Mouse (Mus musculus): ENCODE measurements around the gene Fuk. TPM values are rescaled to one million over a fixed set of nuclear protein-coding genes. Genes with fewer than 3 reads are reported as not detected.
A peak's percentile ranks its signal among the peaks of the same experiment; 100 is the strongest.

The Fuk gene
- polyA plus RNA-seq (2015; fragmentation: Nextera tagmentation; extraction: Ambion mirVana) = 10.6 and 11.4 TPM in 2 replicates

DNA sequence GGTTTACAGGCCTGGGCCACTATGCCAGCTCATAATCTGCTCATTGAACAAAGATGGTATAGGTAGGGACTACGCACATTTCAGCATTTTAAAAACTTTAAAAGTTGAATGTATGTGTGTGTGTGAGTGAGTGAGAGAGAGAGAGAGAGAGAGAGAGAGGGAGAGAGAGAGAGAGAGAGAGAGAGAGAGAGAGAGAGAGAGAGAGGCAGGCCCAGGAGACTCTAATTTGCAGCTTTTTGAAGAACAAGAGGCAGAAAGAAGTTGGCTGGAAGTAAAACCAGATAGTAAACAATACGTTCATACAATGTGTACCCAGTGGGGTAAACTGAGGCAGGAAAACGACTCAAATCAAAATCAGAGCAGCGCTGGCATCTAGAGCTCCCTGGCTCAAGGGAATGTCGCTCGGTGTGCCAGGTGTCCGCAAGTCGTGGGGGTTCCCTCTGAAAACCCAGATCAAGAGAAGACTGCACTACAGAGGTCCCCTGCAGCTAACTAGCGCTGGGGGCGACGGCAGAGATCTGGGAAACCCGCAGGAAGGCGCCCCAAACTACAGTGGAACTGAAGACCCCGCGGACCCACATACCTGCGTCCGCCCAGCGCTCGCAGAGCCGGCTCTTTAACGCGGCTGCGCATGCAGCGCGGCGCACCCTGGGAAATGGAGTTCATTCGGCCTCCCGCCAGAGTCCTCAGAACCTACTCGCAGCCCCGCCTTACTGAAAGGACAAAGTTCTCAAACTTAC, at the start of gene Fuk:
TSS of gene Fuk (minus strand) at position 650 of the 740 bp plus-strand sequence.
- Histone ChIP-seq H3K27me3 (replicated peaks) (no peaks in the 10 kb centered on the region), H3K27ac (no peak within 1 kb of the TSS; the same call in 1 of the 2 replicates), H3K4me1 (peaks cover 8% of the 10 kb centered on the region; the same call in 1 of the 2 replicates), H3K9ac (peak within 1 kb of the TSS; percentile 61; the same call in 1 of the 2 replicates), H3K4me2 (peak within 1 kb of the TSS; percentile 70), H3K4me3 (replicated peaks) (peak within 1 kb of the TSS; percentile 80), H3K9me3 (no peaks in the 10 kb centered on the region), H3K36me3 (no peaks in the 10 kb centered on the region)
- peak; percentile 90 for ATAC-seq (ENCODE audit: insufficient read depth, low FRiP score, low read depth)
- 2% methylated on average over 30 of the region's 30 CpGs for WGBS

DNA sequence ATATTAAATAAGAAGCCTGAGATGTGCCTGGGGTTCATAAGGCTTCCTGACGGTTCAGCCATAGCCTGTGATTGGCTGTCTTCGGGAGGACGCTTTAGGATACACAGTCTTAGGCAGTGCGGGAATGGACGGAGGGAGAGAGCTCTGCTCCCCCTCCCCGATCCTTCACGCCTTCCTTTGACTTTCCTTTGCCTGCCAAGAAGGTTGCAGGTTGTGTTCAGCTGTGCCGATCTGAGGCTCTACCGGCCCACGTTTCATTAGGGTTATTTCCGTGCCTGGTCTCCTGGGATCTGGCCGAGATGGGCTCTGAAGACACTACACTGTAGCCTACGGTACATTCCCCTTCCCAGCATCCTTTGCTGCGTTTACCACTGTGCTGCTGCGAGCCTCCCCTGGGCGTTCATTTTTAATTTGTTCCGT, 47.8 kb upstream of the Fuk start:
- H3K9ac ChIP-seq = no peak overlapping the region
- H3K36me3 ChIP-seq = no peaks in the 10 kb centered on the region
- H3K9me3 ChIP-seq = no peaks in the 10 kb centered on the region
- no peak overlapping the region for H3K4me3 ChIP-seq (replicated peaks)
- H3K4me2 ChIP-seq = no peak overlapping the region
- no peaks in the 10 kb centered on the region for H3K27me3 ChIP-seq (replicated peaks)
- no peaks in the 10 kb centered on the region for H3K4me1 ChIP-seq
- H3K27ac ChIP-seq = no peak overlapping the region
- WGBS = 79% methylated on average over 17 of the region's 17 CpGs
- ATAC-seq (ENCODE audit: insufficient read depth, low FRiP score, low read depth) = no peak

DNA sequence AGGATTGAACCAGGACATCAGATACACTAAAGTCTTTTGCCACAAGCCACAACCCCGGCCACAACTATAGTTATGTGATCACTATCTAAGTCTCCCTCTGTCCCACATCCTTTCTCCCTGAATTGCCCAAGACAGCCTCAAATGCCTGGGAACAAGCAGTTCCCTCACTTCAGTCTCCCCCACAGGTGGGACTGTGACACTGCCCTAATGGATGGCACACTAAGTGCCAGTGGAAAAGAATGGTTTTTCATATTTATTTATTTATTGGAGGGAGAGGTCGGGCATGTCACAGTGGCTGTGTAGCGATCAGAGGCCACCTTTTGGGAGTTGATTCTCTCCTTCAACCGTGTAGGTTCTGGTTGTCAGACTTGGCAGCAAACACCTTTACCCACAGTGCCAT, 43.4 kb upstream of the Fuk start:
- no peaks in the 10 kb centered on the region for H3K27me3 ChIP-seq (replicated peaks)
- no peak for ATAC-seq (ENCODE audit: insufficient read depth, low FRiP score, low read depth)
- no peak overlapping the region for H3K4me3 ChIP-seq (replicated peaks)
- no peaks in the 10 kb centered on the region for H3K9me3 ChIP-seq
- no peaks in the 10 kb centered on the region for H3K36me3 ChIP-seq
- no peak overlapping the region for H3K27ac ChIP-seq
- H3K9ac ChIP-seq = no peak overlapping the region
- H3K4me2 ChIP-seq = no peak overlapping the region
- H3K4me1 ChIP-seq = no peaks in the 10 kb centered on the region
- 61% methylated on average over 4 of the region's 4 CpGs for WGBS

DNA sequence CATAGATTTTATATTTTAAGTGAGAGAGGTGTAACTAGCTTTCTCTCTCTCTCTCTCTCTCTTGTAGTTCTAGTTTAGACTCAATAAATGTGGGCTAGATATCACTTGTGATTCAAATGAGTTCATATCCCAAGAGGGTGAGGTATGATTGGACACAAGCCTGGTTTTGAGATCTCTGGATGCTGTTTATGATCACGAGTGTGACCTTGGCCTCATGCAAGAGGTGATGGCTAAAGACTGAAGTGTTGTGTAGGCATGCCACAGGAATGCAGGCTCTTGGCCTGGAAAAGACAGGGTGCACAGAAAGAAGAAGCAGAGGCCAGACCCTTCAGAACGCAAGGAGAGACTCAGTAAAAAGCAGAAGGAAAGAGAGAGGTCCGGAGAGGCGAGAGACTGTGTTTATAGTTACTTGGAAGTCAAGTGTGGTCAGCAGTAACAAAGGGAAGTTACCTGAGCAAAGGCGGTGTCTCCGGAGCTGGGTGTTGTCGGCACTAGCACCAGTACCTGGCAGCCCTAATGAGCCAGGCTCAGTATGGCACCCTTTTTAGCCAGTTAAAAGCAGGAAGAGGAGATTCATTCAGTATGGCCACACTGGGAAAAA, 42.1 kb upstream of the Fuk start:
- no peak for ATAC-seq (ENCODE audit: insufficient read depth, low FRiP score, low read depth)
- no peak overlapping the region for H3K27ac ChIP-seq
- no peak overlapping the region for H3K9ac ChIP-seq
- H3K27me3 ChIP-seq (replicated peaks) = no peaks in the 10 kb centered on the region
- H3K4me2 ChIP-seq = no peak overlapping the region
- no peaks in the 10 kb centered on the region for H3K36me3 ChIP-seq
- WGBS = 77% methylated on average over 7 of the region's 7 CpGs
- no peaks in the 10 kb centered on the region for H3K9me3 ChIP-seq
- H3K4me3 ChIP-seq (replicated peaks) = no peak overlapping the region
- H3K4me1 ChIP-seq = no peaks in the 10 kb centered on the region

DNA sequence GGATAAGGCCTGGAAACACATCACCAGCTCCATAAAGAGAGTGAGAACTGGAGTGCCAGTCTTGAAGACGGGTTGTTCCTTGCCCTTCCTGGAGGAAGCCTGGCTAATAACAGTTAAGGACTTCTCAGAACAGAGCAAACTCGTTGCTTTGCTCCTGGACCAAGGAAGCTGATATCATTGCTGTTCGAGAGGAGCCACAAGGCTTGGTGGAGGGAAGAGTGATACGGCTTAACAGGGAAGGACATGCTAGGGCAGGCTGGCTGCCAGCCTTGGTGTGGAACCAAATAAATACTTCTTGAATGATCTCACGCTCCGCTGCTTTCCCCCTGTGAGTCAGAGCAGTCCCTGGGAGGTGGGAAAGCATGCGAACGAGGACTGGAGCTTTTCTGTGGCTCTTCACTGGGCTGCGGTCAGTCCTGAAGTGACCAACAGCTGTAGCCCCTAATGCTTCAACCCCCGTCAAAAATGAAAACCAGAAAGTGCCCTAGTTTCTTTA, 39.2 kb upstream of the Fuk start:
- ATAC-seq (ENCODE audit: insufficient read depth, low FRiP score, low read depth) = peak; percentile 67; the same call in 1 of the 2 replicates
- Histone ChIP-seq H3K36me3 (no peaks in the 10 kb centered on the region), H3K4me3 (replicated peaks) (no peak overlapping the region), H3K9me3 (no peaks in the 10 kb centered on the region), H3K9ac (no peak overlapping the region), H3K4me2 (peak overlapping the region; percentile 19; the same call in 1 of the 2 replicates), H3K27ac (peak overlapping the region; percentile 74), H3K27me3 (replicated peaks) (no peaks in the 10 kb centered on the region), H3K4me1 (peaks cover 6% of the 10 kb centered on the region)
- 51% methylated on average over 10 of the region's 10 CpGs for WGBS

DNA sequence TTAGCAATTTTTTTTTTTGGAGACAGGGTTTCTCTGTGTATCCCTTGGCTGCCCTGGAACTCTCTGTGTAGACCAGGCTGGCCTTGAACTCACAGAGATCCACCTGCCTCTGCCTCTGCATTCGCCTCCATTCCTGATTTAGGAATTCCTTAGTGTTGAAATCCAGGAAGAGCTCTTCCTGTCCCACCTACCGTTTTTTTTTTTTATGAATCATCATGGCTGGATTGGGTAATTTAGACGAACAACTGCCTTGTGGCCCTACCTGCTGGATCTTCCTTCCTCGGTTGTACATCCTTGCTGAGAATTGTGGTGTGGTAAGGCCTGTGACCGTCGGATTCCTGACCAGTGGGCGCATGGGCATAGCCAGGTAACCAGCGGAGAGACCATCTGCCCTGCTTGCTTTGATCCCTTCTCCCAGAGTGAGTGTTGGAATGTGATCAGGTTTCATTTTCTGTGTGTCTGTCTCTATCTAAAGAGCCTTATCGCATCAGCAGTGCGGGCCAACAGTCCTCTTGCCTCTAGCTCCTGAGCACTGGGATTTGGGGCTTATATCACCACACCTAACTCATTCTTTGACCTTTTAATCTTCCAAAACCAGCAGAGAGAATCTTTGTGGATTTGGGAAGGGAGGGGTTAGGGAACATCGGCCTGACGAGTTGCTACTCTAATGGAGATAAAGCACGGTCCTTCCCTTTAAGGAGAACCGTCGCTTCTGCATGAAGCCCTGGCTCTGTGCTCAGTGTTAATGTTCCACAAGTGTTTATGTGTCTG, 38.6 kb upstream of the Fuk start:
- H3K27ac ChIP-seq = peak overlapping the region; percentile 74
- no peak overlapping the region for H3K4me3 ChIP-seq (replicated peaks)
- no peaks in the 10 kb centered on the region for H3K27me3 ChIP-seq (replicated peaks)
- 76% methylated on average over 15 of the region's 15 CpGs for WGBS
- peaks cover 6% of the 10 kb centered on the region for H3K4me1 ChIP-seq
- peak overlapping the region; percentile 19; the same call in 1 of the 2 replicates for H3K4me2 ChIP-seq
- H3K9me3 ChIP-seq = no peaks in the 10 kb centered on the region
- H3K9ac ChIP-seq = no peak overlapping the region
- ATAC-seq (ENCODE audit: insufficient read depth, low FRiP score, low read depth) = no peak
- no peaks in the 10 kb centered on the region for H3K36me3 ChIP-seq

DNA sequence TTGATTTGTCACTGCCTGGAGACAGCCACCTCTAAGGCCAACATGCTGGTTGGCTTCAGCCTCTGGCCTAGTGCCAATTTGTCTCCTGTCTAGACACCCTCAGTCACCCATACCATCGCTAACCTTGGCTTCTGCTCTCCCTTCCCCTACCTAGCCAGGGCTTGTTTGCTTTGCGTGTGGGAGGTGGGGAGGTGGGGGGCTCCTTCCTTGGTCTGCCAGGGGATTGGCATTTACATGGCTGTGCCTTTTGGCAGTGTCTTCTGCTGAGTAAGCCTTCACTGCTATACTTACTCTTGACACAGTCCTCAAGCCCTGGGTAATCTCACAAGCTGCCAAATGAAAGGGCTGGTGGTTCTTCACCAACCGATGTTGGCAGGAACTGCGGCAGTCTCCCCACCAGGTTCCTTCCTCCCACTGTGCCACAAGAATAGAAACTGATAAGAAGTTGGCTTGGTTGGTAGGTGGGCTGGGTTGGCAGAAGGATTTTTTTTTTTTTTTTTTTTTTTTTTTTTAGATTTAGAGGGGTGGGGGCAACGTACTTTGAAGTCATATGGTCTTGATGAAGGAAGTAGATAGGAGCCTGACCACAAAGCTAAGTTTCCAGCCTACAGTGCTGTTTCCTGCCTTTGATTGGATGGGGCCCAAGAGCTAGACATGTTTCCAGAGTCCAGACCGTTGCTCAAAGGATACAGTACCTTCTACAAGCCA, 36.7 kb upstream of the Fuk start:
- no peak for ATAC-seq (ENCODE audit: insufficient read depth, low FRiP score, low read depth)
- H3K27ac ChIP-seq = peak overlapping the region; percentile 57

DNA sequence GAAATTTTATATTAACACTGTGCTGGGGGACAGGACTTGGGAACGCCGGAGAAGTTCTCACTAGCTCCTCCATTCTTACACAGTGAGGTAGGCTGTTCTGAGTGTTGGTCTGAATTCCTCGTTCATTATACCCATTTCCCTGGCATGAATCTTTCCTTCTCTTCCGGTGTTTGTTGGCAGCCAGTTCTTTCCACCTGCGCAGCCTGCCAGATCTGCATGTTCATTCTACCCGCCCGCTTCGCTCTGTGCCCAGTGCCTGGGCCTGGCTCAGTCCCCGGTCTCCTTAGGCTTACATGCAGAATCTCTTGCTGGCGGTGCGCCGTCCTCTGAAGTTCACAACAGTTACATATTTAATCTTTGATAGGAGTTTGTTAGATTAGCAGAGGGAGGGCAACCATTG, 33.9 kb upstream of the Fuk start:
- Histone ChIP-seq H3K9ac (no peak overlapping the region), H3K4me2 (no peak overlapping the region), H3K4me3 (replicated peaks) (no peak overlapping the region), H3K27ac (no peak overlapping the region), H3K9me3 (no peaks in the 10 kb centered on the region), H3K4me1 (peaks cover 12% of the 10 kb centered on the region), H3K27me3 (replicated peaks) (no peaks in the 10 kb centered on the region), H3K36me3 (no peaks in the 10 kb centered on the region)
- WGBS = 73% methylated on average over 12 of the region's 12 CpGs
- ATAC-seq (ENCODE audit: insufficient read depth, low FRiP score, low read depth) = peak; percentile 75

More for the DNA sequence above, 36.7 kb upstream of the Fuk start:
- Histone ChIP-seq H3K36me3 (no peaks in the 10 kb centered on the region), H3K4me2 (no peak overlapping the region), H3K9me3 (no peaks in the 10 kb centered on the region), H3K9ac (no peak overlapping the region), H3K27me3 (replicated peaks) (no peaks in the 10 kb centered on the region), H3K4me1 (peaks cover 6% of the 10 kb centered on the region), H3K4me3 (replicated peaks) (no peak overlapping the region)
- WGBS = 57% methylated on average over 6 of the region's 6 CpGs

DNA sequence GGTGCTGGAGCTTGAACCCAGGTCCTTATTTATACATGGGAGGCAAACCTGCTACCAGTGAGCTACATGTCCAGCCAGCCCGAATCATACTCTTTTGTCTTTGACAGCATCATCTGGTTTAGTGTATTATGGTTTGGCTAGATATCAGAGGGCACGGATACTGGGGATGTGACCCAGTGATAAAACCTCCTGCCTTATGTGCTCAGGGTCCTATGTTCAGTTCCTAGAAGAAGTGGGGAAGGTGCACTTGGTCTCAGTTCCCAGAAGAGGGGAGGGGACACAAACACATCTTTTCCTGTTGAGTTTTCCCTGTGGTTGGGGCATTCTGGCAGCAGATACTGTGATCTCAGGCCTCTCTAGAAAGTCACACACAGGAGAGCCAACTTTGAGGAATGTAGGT, 31.0 kb upstream of the Fuk start:
- no peaks in the 10 kb centered on the region for H3K27me3 ChIP-seq (replicated peaks)
- no peak overlapping the region for H3K9ac ChIP-seq
- ATAC-seq (ENCODE audit: insufficient read depth, low FRiP score, low read depth) = no peak; the same call in 1 of the 2 replicates
- peaks cover 8% of the 10 kb centered on the region for H3K4me1 ChIP-seq
- no peak overlapping the region for H3K27ac ChIP-seq
- WGBS = 86% methylated on average over 2 of the region's 2 CpGs
- no peak overlapping the region for H3K4me2 ChIP-seq
- H3K9me3 ChIP-seq = no peaks in the 10 kb centered on the region
- H3K36me3 ChIP-seq = no peaks in the 10 kb centered on the region
- no peak overlapping the region for H3K4me3 ChIP-seq (replicated peaks)

DNA sequence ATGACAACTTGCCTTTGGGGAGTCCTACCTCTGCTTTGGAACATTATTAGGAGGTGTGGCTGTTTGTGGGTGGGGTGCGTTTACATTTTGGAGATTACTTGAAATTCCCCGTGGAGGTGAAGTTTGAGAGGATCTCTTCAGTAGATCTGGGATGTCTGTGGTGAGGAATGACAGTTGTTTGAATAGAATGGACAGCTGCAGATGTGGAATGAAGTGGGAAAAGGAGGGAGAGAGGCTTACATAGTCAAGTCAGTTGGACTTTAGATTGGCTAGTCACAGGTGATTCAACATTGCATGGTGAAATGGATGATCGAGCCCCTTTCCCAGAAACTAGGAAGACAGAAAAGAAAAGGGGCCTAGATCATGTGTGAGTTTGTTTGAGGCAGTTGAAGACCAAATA, 30.2 kb upstream of the Fuk start:
- Histone ChIP-seq H3K9me3 (no peaks in the 10 kb centered on the region), H3K4me2 (no peak overlapping the region), H3K27ac (no peak overlapping the region), H3K27me3 (replicated peaks) (no peaks in the 10 kb centered on the region), H3K4me3 (replicated peaks) (no peak overlapping the region), H3K4me1 (peaks cover 8% of the 10 kb centered on the region), H3K36me3 (no peaks in the 10 kb centered on the region), H3K9ac (no peak overlapping the region)
- no peak for ATAC-seq (ENCODE audit: insufficient read depth, low FRiP score, low read depth)
- WGBS = 66% methylated on average over 3 of the region's 3 CpGs

DNA sequence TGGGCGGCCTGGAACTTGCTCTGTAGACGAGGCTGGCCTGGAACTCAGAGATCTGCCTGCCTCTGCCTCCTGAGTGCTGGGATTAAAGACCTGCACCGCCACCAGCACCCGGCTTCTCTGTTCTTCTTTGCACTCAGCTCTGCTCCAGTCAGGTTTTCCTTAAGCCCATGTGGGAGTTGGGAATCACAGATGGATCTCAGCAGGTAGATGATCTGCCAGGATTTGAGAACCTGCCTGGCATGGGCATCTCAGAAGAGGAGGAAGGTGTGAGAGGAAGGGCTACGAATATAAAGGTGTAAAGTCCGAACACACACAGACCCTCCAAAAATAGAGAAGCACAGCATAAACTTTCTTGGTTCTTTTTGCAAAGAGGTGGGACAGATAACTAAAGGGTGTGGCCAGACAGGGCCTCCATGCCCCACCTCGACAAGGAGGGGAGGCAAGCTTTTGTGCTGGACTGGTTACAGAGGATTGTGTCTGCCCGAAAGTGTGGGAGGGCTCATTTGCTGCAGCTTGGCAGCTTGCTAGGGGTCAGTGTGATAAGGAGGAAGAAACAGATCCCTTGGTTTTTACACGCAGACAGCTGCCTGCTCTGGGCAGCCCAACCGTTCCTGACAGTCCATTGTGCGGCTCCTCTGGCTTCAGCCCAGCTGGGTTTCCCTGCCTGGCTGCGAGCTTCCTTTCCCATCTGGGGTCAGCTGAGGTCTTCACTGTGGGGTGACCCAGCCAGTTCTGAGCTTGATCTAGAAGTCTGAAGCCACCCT, 29.1 kb upstream of the Fuk start:
- ATAC-seq (ENCODE audit: insufficient read depth, low FRiP score, low read depth) = no peak
- Histone ChIP-seq H3K27me3 (replicated peaks) (no peaks in the 10 kb centered on the region), H3K36me3 (no peaks in the 10 kb centered on the region), H3K4me1 (peaks cover 14% of the 10 kb centered on the region), H3K9ac (no peak overlapping the region), H3K4me2 (no peak overlapping the region), H3K9me3 (no peaks in the 10 kb centered on the region), H3K4me3 (replicated peaks) (no peak overlapping the region), H3K27ac (no peak overlapping the region)
- WGBS = 53% methylated on average over 12 of the region's 12 CpGs
